Mouse (Mus musculus) hindbrain, embryonic 14.5 days (tissue): Measurements from ENCODE around the gene Chkb. TPM values are rescaled to one million over a fixed set of nuclear protein-coding genes. Genes with fewer than 3 reads are reported as not detected.

Source experiments
- ATAC-seq: fragments of 200-750 bp; cut with Nextera tagmentation; 2 replicates; pipeline ENCODE4 v1.8.0; 2017; ENCODE audit warnings: moderate number of reproducible peaks, mild to moderate bottlenecking, moderate TSS enrichment, moderate library complexity; ENCODE audit not compliant: low FRiP score
- DNase-seq: peaks from one replicate; pipeline ENCODE4 v3.0.0-alpha.2; 2015; ENCODE audit warnings: low spot score
- H3K27ac ChIP-seq: fragments of 300-500 bp; sonication (generic); 2 replicates; pipeline ENCODE4 v1.5.1; 2014; ENCODE audit warnings: mild to moderate bottlenecking, moderate library complexity
- H3K27me3 ChIP-seq: fragments of 300-500 bp; sonication (generic); 2 replicates; pipeline ENCODE4 v1.6.1; 2014; ENCODE audit warnings: mild to moderate bottlenecking, low read length, mixed read lengths; ENCODE audit not compliant: control insufficient read depth, insufficient read depth
- H3K36me3 ChIP-seq: fragments of 300-500 bp; sonication (generic); replicated peaks from 2 replicates; pipeline ENCODE4 v1.6.1; 2014; ENCODE audit not compliant: control insufficient read depth, insufficient read depth
- H3K4me1 ChIP-seq: fragments of 300-500 bp; sonication (generic); replicated peaks from 2 replicates; pipeline ENCODE4 v1.6.1; 2014; ENCODE audit warnings: antibody characterized with exemption, low read length, mixed read lengths; ENCODE audit not compliant: control insufficient read depth, insufficient read depth
- H3K4me2 ChIP-seq: fragments of 300-500 bp; sonication (generic); replicated peaks from 2 replicates; pipeline ENCODE4 v1.6.1; 2014; ENCODE audit warnings: mild to moderate bottlenecking, moderate library complexity
- H3K4me3 ChIP-seq: fragments of 300-500 bp; sonication (generic); replicated peaks from 2 replicates; pipeline ENCODE4 v1.5.1; 2014; ENCODE audit warnings: mild to moderate bottlenecking, low read length
- H3K9ac ChIP-seq: fragments of 300-500 bp; sonication (generic); 2 replicates; pipeline ENCODE4 v1.6.1; 2014
- H3K9me3 ChIP-seq: fragments of 300-500 bp; sonication (generic); 2 replicates; pipeline ENCODE4 v1.6.1; 2016; ENCODE audit warnings: low read length; ENCODE audit not compliant: control insufficient read depth
- WGBS: fragments of 180-500 bp; shearing (Covaris S2); extraction: QIAGEN DNeasy Blood & Tissue Kit; methylation state at CpG from one replicate; pipeline ENCODE4 v1.1.7; 2014; 5-methylcytosine and 5-hydroxymethylcytosine counted together
- polyA plus RNA-seq: library from polyadenylated mRNA; unstranded; fragments of >200 nt; fragmentation: Nextera tagmentation; extraction: Ambion mirVana; gene quantifications from 2 replicates; pipeline ENCODE4 v1.2.1, GENCODE M21; 2014

Chkb gene
- 71.2 and 76.3 TPM in 2 replicates for polyA plus RNA-seq

- Histone ChIP-seq H3K4me2 (peak within 1 kb of the TSS; percentile 84), H3K27me3 (no peaks in the 10 kb centered on the region)
Observed at GRCm38 (mm10) chr15:89429352-89430221, at the start of gene Chkb, which contains the start of the genes C730034F03Rik and Gm44502. TSS of gene Chkb (minus strand) at chr15:89429908. TSS of gene C730034F03Rik (plus strand) at chr15:89429589. TSS of gene Gm44502 (minus strand) at chr15:89429696.

GRCm38 (mm10) chr15:89478622-89479021 is 48.9 kb upstream of the Chkb start:
- ATAC-seq (no peak), DNase-seq (no peak)
- Histone ChIP-seq H3K4me1 (peaks cover 21% of the 10 kb centered on the region), H3K27ac (no peak overlapping the region), H3K4me2 (no peak overlapping the region), H3K36me3 (no peaks in the 10 kb centered on the region), H3K4me3 (no peak overlapping the region), H3K9ac (no peak overlapping the region), H3K27me3 (no peaks in the 10 kb centered on the region), H3K9me3 (no peaks in the 10 kb centered on the region)
- 87% methylated on average over 3 of the region's 3 CpGs for WGBS

More at GRCm38 (mm10) chr15:89429352-89430221, at the start of gene Chkb, which contains the start of the genes C730034F03Rik and Gm44502:
- Histone ChIP-seq H3K4me1 (peaks cover 9% of the 10 kb centered on the region), H3K9ac (peak within 1 kb of the TSS; percentile 70), H3K4me3 (peak within 1 kb of the TSS; percentile 59), H3K27ac (peak within 1 kb of the TSS; percentile 94), H3K36me3 (peaks cover 27% of the 10 kb centered on the region), H3K9me3 (no peaks in the 10 kb centered on the region)
- WGBS: under 1% methylated on average over 70 of the region's 70 CpGs
- ATAC-seq: peak; percentile 94
- DNase-seq: peak; percentile 93

- H3K9ac ChIP-seq: no peak overlapping the region
Observed at GRCm38 (mm10) chr15:89477806-89478205, 48.1 kb upstream of the Chkb start.

GRCm38 (mm10) chr15:89477091-89477491 is 47.4 kb upstream of the Chkb start, which contains the start of gene Arsa:
TSS of gene Arsa (minus strand) at chr15:89477425.
- H3K27ac ChIP-seq: peak within 1 kb of the TSS; percentile 83
- H3K4me1 ChIP-seq: peaks cover 21% of the 10 kb centered on the region
- H3K4me3 ChIP-seq: peak within 1 kb of the TSS; percentile 62
- peak within 1 kb of the TSS; percentile 61 for H3K9ac ChIP-seq
- H3K9me3 ChIP-seq: no peaks in the 10 kb centered on the region
- 34% methylated on average over 9 of the region's 9 CpGs for WGBS
- H3K4me2 ChIP-seq: peak within 1 kb of the TSS; percentile 81
- H3K36me3 ChIP-seq: no peaks in the 10 kb centered on the region
- no peaks in the 10 kb centered on the region for H3K27me3 ChIP-seq
- DNase-seq: no peak
- ATAC-seq: no peak

More at GRCm38 (mm10) chr15:89477806-89478205, 48.1 kb upstream of the Chkb start:
- 39% methylated on average over 8 of the region's 8 CpGs for WGBS
- ATAC-seq (no peak), DNase-seq (no peak)
- Histone ChIP-seq H3K4me1 (peaks cover 21% of the 10 kb centered on the region), H3K4me3 (no peak overlapping the region), H3K27ac (no peak overlapping the region), H3K9me3 (no peaks in the 10 kb centered on the region), H3K4me2 (no peak overlapping the region), H3K36me3 (no peaks in the 10 kb centered on the region), H3K27me3 (no peaks in the 10 kb centered on the region)

GRCm38 (mm10) chr15:89476475-89476815 is 46.7 kb upstream of the Chkb start:
- Histone ChIP-seq H3K4me1 (peaks cover 21% of the 10 kb centered on the region), H3K27me3 (no peaks in the 10 kb centered on the region), H3K9ac (peak overlapping the region; percentile 61), H3K4me2 (peak overlapping the region; percentile 81), H3K4me3 (peak overlapping the region; percentile 62), H3K36me3 (no peaks in the 10 kb centered on the region), H3K27ac (peak overlapping the region; percentile 83), H3K9me3 (no peaks in the 10 kb centered on the region)
- WGBS: 8% methylated on average over 5 of the region's 5 CpGs
- ATAC-seq (no peak; the same call in 1 of the 2 replicates), DNase-seq (peak; percentile 65)

- H3K27me3 ChIP-seq: no peaks in the 10 kb centered on the region
- peak overlapping the region; percentile 62 for H3K4me3 ChIP-seq
- H3K4me2 ChIP-seq: peak overlapping the region; percentile 81
- DNase-seq (peak; percentile 86), ATAC-seq (peak; percentile 96)
- no peaks in the 10 kb centered on the region for H3K36me3 ChIP-seq
- peak overlapping the region; percentile 61 for H3K9ac ChIP-seq
- peak overlapping the region; percentile 83 for H3K27ac ChIP-seq
- no peaks in the 10 kb centered on the region for H3K9me3 ChIP-seq
- peaks cover 21% of the 10 kb centered on the region for H3K4me1 ChIP-seq
- WGBS: 8% methylated on average over 44 of the region's 44 CpGs
Observed at GRCm38 (mm10) chr15:89475611-89476474, 46.1 kb upstream of the Chkb start.

GRCm38 (mm10) chr15:89475293-89475600 is 45.5 kb upstream of the Chkb start:
- peak overlapping the region; percentile 81 for H3K4me2 ChIP-seq
- no peaks in the 10 kb centered on the region for H3K27me3 ChIP-seq
- peak overlapping the region; percentile 62 for H3K4me3 ChIP-seq
- no peaks in the 10 kb centered on the region for H3K9me3 ChIP-seq
- no peak for DNase-seq
- 84% methylated on average over 7 of the region's 7 CpGs for WGBS
- no peak overlapping the region for H3K27ac ChIP-seq
- peak overlapping the region; percentile 61 for H3K9ac ChIP-seq
- ATAC-seq: no peak
- H3K36me3 ChIP-seq: no peaks in the 10 kb centered on the region
- H3K4me1 ChIP-seq: peaks cover 21% of the 10 kb centered on the region

- no peak overlapping the region for H3K4me3 ChIP-seq
- no peak for DNase-seq
Observed at GRCm38 (mm10) chr15:89474596-89475292, 45.0 kb upstream of the Chkb start.

More at GRCm38 (mm10) chr15:89474596-89475292, 45.0 kb upstream of the Chkb start:
- H3K9me3 ChIP-seq: no peaks in the 10 kb centered on the region
- H3K4me2 ChIP-seq: peak overlapping the region; percentile 81
- ATAC-seq: no peak
- peaks cover 21% of the 10 kb centered on the region for H3K4me1 ChIP-seq
- no peaks in the 10 kb centered on the region for H3K36me3 ChIP-seq
- H3K9ac ChIP-seq: no peak overlapping the region
- no peaks in the 10 kb centered on the region for H3K27me3 ChIP-seq
- WGBS: 91% methylated on average over 19 of the region's 19 CpGs
- no peak overlapping the region for H3K27ac ChIP-seq
